Mouse (Mus musculus): ENCODE data around the gene Cox4i1. TPM values are rescaled to one million over a fixed set of nuclear protein-coding genes. Genes with fewer than 3 reads are reported as not detected.

Gene Cox4i1
- polyA plus RNA-seq, 1 experiment from 2014 or later: 2,086 TPM

DNA sequence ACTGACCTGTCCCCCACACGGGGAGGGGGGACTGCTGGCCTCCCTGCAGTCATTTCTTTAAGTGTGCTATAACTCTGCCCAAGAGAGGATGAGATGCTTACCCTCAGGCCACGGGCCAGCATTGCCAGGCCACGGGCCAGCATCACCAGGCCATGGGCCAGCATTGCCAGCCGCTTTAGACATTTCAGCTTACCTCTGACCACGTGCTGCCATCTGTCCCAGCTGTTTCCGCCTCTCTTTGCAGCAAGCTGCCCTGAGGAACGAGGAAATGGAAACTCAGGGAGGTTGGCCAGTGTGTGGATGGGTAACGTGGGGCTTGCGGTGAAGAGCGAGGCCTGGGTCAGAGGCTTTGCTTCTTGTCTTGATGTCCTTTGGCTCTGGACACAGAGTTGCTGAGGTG, 13.1 kb downstream of the Cox4i1 start:
- 72% methylated on average over 10 of the region's 10 CpGs for WGBS
- H3K27me3 ChIP-seq (ENCODE audit: insufficient read depth, low read length): no peaks in the 10 kb centered on the region
- H3K27ac ChIP-seq: no peak overlapping the region
- no peaks in the 10 kb centered on the region for H3K4me1 ChIP-seq (replicated peaks; ENCODE audit: insufficient read depth, low read length)
- H3K4me3 ChIP-seq (replicated peaks; ENCODE audit: low read depth, low read length): no peak overlapping the region
- no peak for TF ChIP-seq CTCF (IDR thresholded peaks at IDR 0.05; ENCODE audit: low read depth)
- H3K9ac ChIP-seq (ENCODE audit: low read depth, low read length): no peak overlapping the region
- no peaks in the 10 kb centered on the region for H3K9me3 ChIP-seq (replicated peaks; ENCODE audit: low read length)
- ATAC-seq (replicated peaks; ENCODE audit: low FRiP score, low read depth) (no peak), DNase-seq (ENCODE audit: low spot score) (no peak)
- H3K4me2 ChIP-seq (ENCODE audit: low read length): no peak overlapping the region
- no peaks in the 10 kb centered on the region for H3K36me3 ChIP-seq (ENCODE audit: insufficient read depth, low read length)

DNA sequence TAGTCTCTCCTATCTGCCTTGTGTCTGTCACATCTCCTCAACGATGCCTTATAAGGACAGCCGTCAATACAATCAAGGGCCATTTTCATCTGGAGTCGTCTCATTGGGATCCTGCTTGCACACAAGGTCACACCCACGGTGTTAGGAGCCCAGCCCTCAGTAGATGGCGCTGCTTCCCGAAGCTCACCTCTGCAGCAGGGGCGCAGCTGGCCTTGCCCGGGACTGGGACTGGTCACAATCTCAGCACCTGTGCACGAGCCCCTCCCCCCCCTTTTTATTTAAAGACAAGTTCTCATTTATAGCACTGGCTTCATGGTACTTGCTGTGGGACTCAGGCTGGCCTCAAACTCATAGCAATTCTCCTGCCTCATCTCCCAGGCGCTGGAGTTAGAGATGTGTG, 15.6 kb downstream of the Cox4i1 start:
- Histone ChIP-seq H3K4me2 (ENCODE audit: low read length) (no peak overlapping the region), H3K4me3 (replicated peaks; ENCODE audit: low read depth, low read length) (no peak overlapping the region)

DNA sequence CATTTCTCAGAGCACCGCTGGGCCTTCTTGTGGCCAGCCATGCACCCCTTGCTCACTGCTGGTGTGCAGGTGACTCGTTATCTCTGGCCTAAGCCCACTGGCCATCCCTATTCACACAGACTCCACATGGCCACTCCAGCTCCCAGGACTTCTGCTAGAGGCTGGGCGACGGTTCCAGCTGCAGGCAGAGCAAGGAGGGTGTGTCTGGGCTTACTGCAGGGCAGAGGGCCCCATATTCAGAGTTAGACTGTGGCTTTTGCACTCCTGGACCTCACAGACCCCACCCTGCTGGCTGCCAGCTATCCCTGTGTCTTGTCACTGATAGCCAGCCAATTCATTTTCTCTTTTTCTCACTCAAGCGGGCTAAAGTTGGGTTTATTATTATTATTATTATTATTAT, 16.1 kb downstream of the Cox4i1 start:
- WGBS: 75% methylated on average over 5 of the region's 5 CpGs
- ATAC-seq (replicated peaks; ENCODE audit: low FRiP score, low read depth): no peak
- H3K9me3 ChIP-seq (replicated peaks; ENCODE audit: low read length): no peaks in the 10 kb centered on the region
- H3K27me3 ChIP-seq (ENCODE audit: insufficient read depth, low read length): no peaks in the 10 kb centered on the region
- H3K27ac ChIP-seq: no peak overlapping the region
- H3K4me3 ChIP-seq (replicated peaks; ENCODE audit: low read depth, low read length): no peak overlapping the region
- H3K4me1 ChIP-seq (replicated peaks; ENCODE audit: insufficient read depth, low read length): no peaks in the 10 kb centered on the region
- no peak for DNase-seq (ENCODE audit: low spot score)
- H3K36me3 ChIP-seq (ENCODE audit: insufficient read depth, low read length): no peaks in the 10 kb centered on the region
- H3K4me2 ChIP-seq (ENCODE audit: low read length): no peak overlapping the region
- no peak overlapping the region for H3K9ac ChIP-seq (ENCODE audit: low read depth, low read length)
- no peak for TF ChIP-seq CTCF (IDR thresholded peaks at IDR 0.05; ENCODE audit: low read depth)

More for the DNA sequence above, 15.6 kb downstream of the Cox4i1 start:
- TF ChIP-seq CTCF (IDR thresholded peaks at IDR 0.05; ENCODE audit: low read depth): peak; percentile 80
- peak; percentile 75 for DNase-seq (ENCODE audit: low spot score)
- Histone ChIP-seq H3K4me1 (replicated peaks; ENCODE audit: insufficient read depth, low read length) (no peaks in the 10 kb centered on the region), H3K9me3 (replicated peaks; ENCODE audit: low read length) (no peaks in the 10 kb centered on the region), H3K27ac (no peak overlapping the region), H3K9ac (ENCODE audit: low read depth, low read length) (no peak overlapping the region), H3K36me3 (ENCODE audit: insufficient read depth, low read length) (no peaks in the 10 kb centered on the region), H3K27me3 (ENCODE audit: insufficient read depth, low read length) (no peaks in the 10 kb centered on the region)
- WGBS: 18% methylated on average over 10 of the region's 10 CpGs
- ATAC-seq (replicated peaks; ENCODE audit: low FRiP score, low read depth): 0 out of 2 replicates have a peak, but pooled peaks have one; percentile 45

DNA sequence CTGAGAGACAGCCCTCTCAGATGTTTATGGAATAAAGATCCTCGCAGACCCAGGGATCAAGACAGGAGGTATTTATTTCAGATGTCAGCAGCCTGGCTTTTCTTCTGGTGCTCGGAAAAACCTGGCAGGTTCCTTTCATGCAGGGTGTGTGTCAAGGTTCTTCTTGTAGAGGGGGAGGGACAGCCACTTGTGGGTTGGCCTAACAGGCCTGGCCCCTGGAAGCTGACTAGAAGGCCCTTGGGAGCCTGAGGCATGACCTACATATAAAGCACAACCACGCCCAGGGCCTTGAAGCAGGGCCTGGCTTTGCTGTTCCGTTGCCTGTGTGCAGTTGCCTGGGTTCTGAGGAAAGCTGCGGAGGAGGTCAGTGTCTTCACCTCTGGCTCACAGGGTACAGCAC, 17.1 kb downstream of the Cox4i1 start:
- no peaks in the 10 kb centered on the region for H3K36me3 ChIP-seq (ENCODE audit: insufficient read depth, low read length)
- H3K4me3 ChIP-seq (replicated peaks; ENCODE audit: low read depth, low read length): no peak overlapping the region
- 63% methylated on average over 5 of the region's 5 CpGs for WGBS
- H3K4me1 ChIP-seq (replicated peaks; ENCODE audit: insufficient read depth, low read length): no peaks in the 10 kb centered on the region
- H3K9me3 ChIP-seq (replicated peaks; ENCODE audit: low read length): no peaks in the 10 kb centered on the region
- no peak overlapping the region for H3K9ac ChIP-seq (ENCODE audit: low read depth, low read length)
- H3K4me2 ChIP-seq (ENCODE audit: low read length): no peak overlapping the region
- ATAC-seq (replicated peaks; ENCODE audit: low FRiP score, low read depth) (no peak), DNase-seq (ENCODE audit: low spot score) (no peak)
- no peak for TF ChIP-seq CTCF (IDR thresholded peaks at IDR 0.05; ENCODE audit: low read depth)
- no peaks in the 10 kb centered on the region for H3K27me3 ChIP-seq (ENCODE audit: insufficient read depth, low read length)
- no peak overlapping the region for H3K27ac ChIP-seq

DNA sequence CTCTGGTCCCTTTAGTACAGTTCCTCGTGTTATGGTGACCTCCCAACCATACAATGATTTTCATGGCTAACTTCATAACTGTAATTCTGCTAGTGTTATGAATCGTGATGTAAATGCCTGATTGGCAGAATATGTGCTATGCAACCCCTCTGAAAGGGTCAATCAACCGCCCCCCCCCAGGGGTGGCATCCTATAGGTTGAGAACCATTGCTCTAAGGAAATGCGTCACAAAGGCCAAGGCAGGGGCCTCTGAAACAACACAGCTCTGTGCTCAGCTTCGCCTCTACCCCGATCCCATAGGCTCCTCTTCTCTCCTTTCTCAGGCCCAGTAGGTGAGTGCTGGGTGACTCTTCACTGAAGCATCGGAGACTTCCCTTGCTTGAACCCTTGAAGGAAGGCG, 17.6 kb downstream of the Cox4i1 start:
- no peak overlapping the region for H3K9ac ChIP-seq (ENCODE audit: low read depth, low read length)
- no peak overlapping the region for H3K4me2 ChIP-seq (ENCODE audit: low read length)
- H3K27ac ChIP-seq: no peak overlapping the region
- 87% methylated on average over 8 of the region's 8 CpGs for WGBS
- no peak for ATAC-seq (replicated peaks; ENCODE audit: low FRiP score, low read depth)
- no peaks in the 10 kb centered on the region for H3K27me3 ChIP-seq (ENCODE audit: insufficient read depth, low read length)
- H3K9me3 ChIP-seq (replicated peaks; ENCODE audit: low read length): no peaks in the 10 kb centered on the region
- no peak overlapping the region for H3K4me3 ChIP-seq (replicated peaks; ENCODE audit: low read depth, low read length)
- no peaks in the 10 kb centered on the region for H3K36me3 ChIP-seq (ENCODE audit: insufficient read depth, low read length)
- H3K4me1 ChIP-seq (replicated peaks; ENCODE audit: insufficient read depth, low read length): no peaks in the 10 kb centered on the region
- TF ChIP-seq CTCF (IDR thresholded peaks at IDR 0.05; ENCODE audit: low read depth): no peak
- no peak for DNase-seq (ENCODE audit: low spot score)

DNA sequence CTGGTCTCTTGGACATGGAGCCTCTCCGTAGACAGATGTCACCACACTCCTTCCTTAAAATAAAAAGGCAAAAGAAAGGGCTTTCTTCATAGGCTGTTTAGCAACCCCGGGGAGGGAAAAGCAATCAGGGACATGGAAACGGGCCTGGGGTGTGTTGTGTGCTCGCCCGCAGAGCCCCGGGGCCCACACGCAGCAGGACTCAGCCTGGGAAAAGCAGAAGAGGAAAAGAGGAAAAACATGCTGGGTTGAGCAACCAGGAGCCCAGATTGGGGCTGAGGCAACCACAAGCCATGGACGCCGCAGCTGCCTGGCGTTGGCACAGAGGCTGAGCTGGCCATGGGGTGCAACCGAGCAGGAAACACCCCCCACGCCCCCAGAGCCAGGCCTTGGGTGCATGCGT, 18.0 kb downstream of the Cox4i1 start:
- no peaks in the 10 kb centered on the region for H3K27me3 ChIP-seq (ENCODE audit: insufficient read depth, low read length)
- 88% methylated on average over 13 of the region's 13 CpGs for WGBS
- H3K4me2 ChIP-seq (ENCODE audit: low read length): no peak overlapping the region
- H3K4me3 ChIP-seq (replicated peaks; ENCODE audit: low read depth, low read length): no peak overlapping the region
- H3K9me3 ChIP-seq (replicated peaks; ENCODE audit: low read length): no peaks in the 10 kb centered on the region
- H3K36me3 ChIP-seq (ENCODE audit: insufficient read depth, low read length): no peaks in the 10 kb centered on the region
- no peak overlapping the region for H3K27ac ChIP-seq
- no peak for TF ChIP-seq CTCF (IDR thresholded peaks at IDR 0.05; ENCODE audit: low read depth)
- ATAC-seq (replicated peaks; ENCODE audit: low FRiP score, low read depth) (no peak), DNase-seq (ENCODE audit: low spot score) (no peak)
- no peak overlapping the region for H3K9ac ChIP-seq (ENCODE audit: low read depth, low read length)
- H3K4me1 ChIP-seq (replicated peaks; ENCODE audit: insufficient read depth, low read length): no peaks in the 10 kb centered on the region

DNA sequence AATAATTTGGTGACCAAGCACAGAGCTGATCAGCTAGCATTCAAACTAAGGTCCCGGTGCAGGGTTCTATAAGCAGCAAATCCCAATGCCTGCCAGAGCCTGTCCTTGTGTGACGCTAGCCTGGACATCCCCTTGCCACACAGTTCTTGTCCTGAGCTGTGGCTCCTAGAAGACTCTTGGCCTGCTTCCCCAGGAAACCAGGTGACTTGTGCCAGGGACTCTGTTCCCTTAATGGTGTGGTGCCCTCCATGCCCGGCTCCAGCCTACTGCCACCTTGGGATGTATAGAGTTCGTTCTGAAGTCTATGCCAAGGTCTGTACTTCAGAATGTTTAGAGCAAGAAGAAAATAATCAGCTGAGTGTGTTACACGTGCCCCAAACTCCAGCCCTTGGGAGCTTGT, 18.6 kb downstream of the Cox4i1 start:
- no peak overlapping the region for H3K27ac ChIP-seq
- no peak overlapping the region for H3K9ac ChIP-seq (ENCODE audit: low read depth, low read length)
- H3K4me2 ChIP-seq (ENCODE audit: low read length): no peak overlapping the region
- no peaks in the 10 kb centered on the region for H3K27me3 ChIP-seq (ENCODE audit: insufficient read depth, low read length)
- H3K4me3 ChIP-seq (replicated peaks; ENCODE audit: low read depth, low read length): no peak overlapping the region
- no peak for TF ChIP-seq CTCF (IDR thresholded peaks at IDR 0.05; ENCODE audit: low read depth)
- no peak for DNase-seq (ENCODE audit: low spot score)
- ATAC-seq (replicated peaks; ENCODE audit: low FRiP score, low read depth): no peak
- H3K9me3 ChIP-seq (replicated peaks; ENCODE audit: low read length): no peaks in the 10 kb centered on the region
- H3K4me1 ChIP-seq (replicated peaks; ENCODE audit: insufficient read depth, low read length): no peaks in the 10 kb centered on the region
- H3K36me3 ChIP-seq (ENCODE audit: insufficient read depth, low read length): no peaks in the 10 kb centered on the region
- WGBS: 91% methylated on average over 5 of the region's 5 CpGs
